Mouse (Mus musculus) erythroid progenitor cell, adult 5-6 weeks (primary cell): ENCODE data around the gene Brd7. TPM values are rescaled to one million over a fixed set of nuclear protein-coding genes. Genes with fewer than 3 reads are reported as not detected.
A peak's percentile ranks its signal among the peaks of the same experiment; 100 is the strongest.

Source experiments
- ATAC-seq: replicated peaks from 2 replicates; pipeline ENCODE4 v1.8.0; 2016; ENCODE audit warnings: moderate number of reproducible peaks, mild to moderate bottlenecking, moderate TSS enrichment, inconsistent platforms; ENCODE audit not compliant: poor library complexity, low FRiP score, severe bottlenecking
- total RNA-seq, 2 experiments: library from RNA; stranded (forward) in 1 of 2; stranded (reverse) in 1 of 2; fragments of 150-400 nt in 1 of 2; fragments of 186-747, 209-891 nt in 1 of 2; gene quantifications; 2 replicates each; pipeline versions ENCODE4 v1.2.3 to v1.2.4; 2015 to 2017; ENCODE audit warnings: low replicate concordance in 2 of 2

Brd7 gene
- total RNA-seq, 2 experiments from 2014 or later, result 47.1 to 117 TPM

- ATAC-seq, result no peak
Observed at GRCm38 (mm10) chr8:88315302-88315701, 46.7 kb downstream of the Brd7 start.

GRCm38 (mm10) chr8:88313991-88314390 is 48.0 kb downstream of the Brd7 start:
- ATAC-seq, result no peak

- no peak for ATAC-seq
Observed at GRCm38 (mm10) chr8:88312966-88313365, 49.0 kb downstream of the Brd7 start.

GRCm38 (mm10) chr8:88310286-88310685 is 51.7 kb downstream of the Brd7 start:
- ATAC-seq, result no peak

GRCm38 (mm10) chr8:88309881-88310280 is 52.1 kb downstream of the Brd7 start:
- no peak for ATAC-seq

- no peak for ATAC-seq
Observed at GRCm38 (mm10) chr8:88309274-88309873, 52.6 kb downstream of the Brd7 start.

- no peak for ATAC-seq
Observed at GRCm38 (mm10) chr8:88307736-88308135, 54.3 kb downstream of the Brd7 start.

GRCm38 (mm10) chr8:88306511-88306910 is 55.5 kb downstream of the Brd7 start:
- ATAC-seq, result no peak

- ATAC-seq, result no peak
Observed at GRCm38 (mm10) chr8:88305814-88306213, 56.2 kb downstream of the Brd7 start.

- no peak for ATAC-seq
Observed at GRCm38 (mm10) chr8:88301589-88302437, 60.2 kb downstream of the Brd7 start.

GRCm38 (mm10) chr8:88299907-88300603 is 61.9 kb downstream of the Brd7 start:
- ATAC-seq, result 0 out of 2 replicates have a peak, but pooled peaks have one; percentile 37

- no peak for ATAC-seq
Observed at GRCm38 (mm10) chr8:88298733-88299103, 63.3 kb downstream of the Brd7 start.

GRCm38 (mm10) chr8:88297976-88298732 is 63.8 kb downstream of the Brd7 start:
- ATAC-seq, result peak; percentile 72

- no peak for ATAC-seq
Observed at GRCm38 (mm10) chr8:88294977-88295376, 67.0 kb downstream of the Brd7 start.

GRCm38 (mm10) chr8:88293590-88294356 is 68.2 kb downstream of the Brd7 start:
- no peak for ATAC-seq

- ATAC-seq, result no peak
Observed at GRCm38 (mm10) chr8:88292926-88293325, 69.1 kb downstream of the Brd7 start.

- ATAC-seq, result no peak
Observed at GRCm38 (mm10) chr8:88291305-88291690, 70.7 kb downstream of the Brd7 start.

GRCm38 (mm10) chr8:88290326-88291304 is 71.4 kb downstream of the Brd7 start:
- ATAC-seq, result no peak
